Mouse (Mus musculus) G1E (cell line): ENCODE measurements around the gene Rpl7a. TPM values are rescaled to one million over a fixed set of nuclear protein-coding genes. Genes with fewer than 3 reads are reported as not detected.

Experiments used
- ATAC-seq: 2 replicates; pipeline ENCODE4 v1.8.0; 2016; ENCODE audit warnings: mild to moderate bottlenecking; ENCODE audit not compliant: insufficient number of reproducible peaks, poor library complexity, low FRiP score, severe bottlenecking; ENCODE audit errors: extremely low read depth
- DNase-seq: peaks from one replicate; pipeline ENCODE4 v3.0.0; 2012; ENCODE audit warnings: low spot score
- H3K27me3 ChIP-seq: 2 replicates; pipeline ENCODE4 v1.6.1; 2012; ENCODE audit warnings: mild to moderate bottlenecking, low read length, inconsistent platforms; ENCODE audit not compliant: insufficient read depth
- H3K36me3 ChIP-seq: replicated peaks from 2 replicates; pipeline ENCODE3; 2012; ENCODE audit warnings: mild to moderate bottlenecking, inconsistent platforms
- H3K4me1 ChIP-seq: 2 replicates; pipeline ENCODE4 v1.6.1; 2012; ENCODE audit warnings: low read depth, low read length, inconsistent platforms, mixed read lengths; ENCODE audit not compliant: insufficient read depth
- H3K4me3 ChIP-seq: 2 replicates; pipeline ENCODE4 v1.5.1; 2012; ENCODE audit warnings: low read depth, mild to moderate bottlenecking, inconsistent platforms, low read length, moderate library complexity, mixed read lengths
- H3K9me3 ChIP-seq: replicated peaks from 2 replicates; pipeline ENCODE4 v1.6.1; 2012; ENCODE audit warnings: inconsistent platforms
- CTCF ChIP-seq: IDR thresholded peaks from 2 replicates; pipeline ENCODE4 v1.5.1; 2012; ENCODE audit warnings: low read depth, low read length, inconsistent platforms, mixed read lengths
- GATA1 ChIP-seq: IDR thresholded peaks from 2 replicates; pipeline ENCODE4 v1.6.1; 2012; ENCODE audit warnings: borderline replicate concordance, low read length, inconsistent platforms, mixed read lengths
- GATA2 ChIP-seq: IDR thresholded peaks from 2 replicates; pipeline ENCODE4 v1.6.1; 2012; ENCODE audit warnings: low read depth, low read length, inconsistent platforms, borderline replicate concordance
- POLR2AphosphoS5 ChIP-seq: IDR thresholded peaks from 2 replicates; pipeline ENCODE4 v1.6.1; 2012; ENCODE audit warnings: low read depth, low read length, inconsistent platforms; ENCODE audit not compliant: insufficient replicate concordance
- TAL1 ChIP-seq: conservative IDR thresholded peaks from 2 replicates; pipeline ENCODE4 v1.6.1; 2012; ENCODE audit warnings: low read depth, low read length, inconsistent platforms, mixed read lengths
- polyA plus RNA-seq: library from polyadenylated mRNA; stranded (reverse); fragments of >175 nt; gene quantifications from 2 replicates; pipeline ENCODE4 v1.2.3, GENCODE M21; 2012
- total RNA-seq, 2 experiments: library from RNA; stranded (forward) in 1 of 2; stranded (reverse) in 1 of 2; fragments of 200-1000 nt in 1 of 2; fragments of >200 nt in 1 of 2; fragmentation: Nextera tagmentation in 1 of 2; gene quantifications; 2 replicates each; pipeline ENCODE4 v1.2.3; 2014 to 2017

Rpl7a gene
- total and polyA plus RNA-seq, 3 experiments, result 1,074 to 5,305 (median 2,095) TPM

GRCm38 (mm10) chr2:26935286-26935685, 24.7 kb downstream of the Rpl7a start:
- Histone ChIP-seq H3K36me3 (peaks cover 17% of the 10 kb centered on the region), H3K4me3 (no peak overlapping the region), H3K9me3 (no peaks in the 10 kb centered on the region), H3K27me3 (peaks cover 14% of the 10 kb centered on the region), H3K4me1 (peaks cover 52% of the 10 kb centered on the region)
- ATAC-seq, result no peak
- TF ChIP-seq POLR2AphosphoS5, result no peak
- no peak for TF ChIP-seq CTCF
- no peak for TF ChIP-seq TAL1
- no peak for TF ChIP-seq GATA2
- no peak for TF ChIP-seq GATA1
- DNase-seq, result no peak

- no peak for TF ChIP-seq GATA2
- TF ChIP-seq POLR2AphosphoS5, result no peak
- TF ChIP-seq GATA1, result no peak
- no peak for TF ChIP-seq CTCF
- TF ChIP-seq TAL1, result no peak
- Histone ChIP-seq H3K36me3 (peaks cover 5% of the 10 kb centered on the region), H3K4me1 (peaks cover 43% of the 10 kb centered on the region), H3K4me3 (no peak overlapping the region), H3K27me3 (peaks cover 25% of the 10 kb centered on the region), H3K9me3 (no peaks in the 10 kb centered on the region)
- ATAC-seq (no peak), DNase-seq (no peak)
Observed at GRCm38 (mm10) chr2:26936425-26936824, 25.9 kb downstream of the Rpl7a start.

- TF ChIP-seq CTCF (no peak), GATA1 (no peak), POLR2AphosphoS5 (no peak), GATA2 (no peak), TAL1 (no peak)
- peaks cover 2% of the 10 kb centered on the region for H3K36me3 ChIP-seq
- H3K4me1 ChIP-seq, result peaks cover 6% of the 10 kb centered on the region
- H3K9me3 ChIP-seq, result no peaks in the 10 kb centered on the region
- ATAC-seq, result no peak
- H3K27me3 ChIP-seq, result peaks cover 59% of the 10 kb centered on the region
- DNase-seq, result no peak
- no peak overlapping the region for H3K4me3 ChIP-seq
Observed at GRCm38 (mm10) chr2:26941539-26941938, 31.0 kb downstream of the Rpl7a start.

GRCm38 (mm10) chr2:26943253-26943652, 32.7 kb downstream of the Rpl7a start:
- no peak for DNase-seq
- Histone ChIP-seq H3K4me1 (peaks cover 6% of the 10 kb centered on the region), H3K27me3 (peaks cover 59% of the 10 kb centered on the region), H3K4me3 (no peak overlapping the region), H3K36me3 (peaks cover 17% of the 10 kb centered on the region), H3K9me3 (no peaks in the 10 kb centered on the region)
- TF ChIP-seq CTCF (no peak), TAL1 (no peak), GATA2 (no peak), GATA1 (no peak), POLR2AphosphoS5 (no peak)
- no peak for ATAC-seq

GRCm38 (mm10) chr2:26950411-26950810, 39.8 kb downstream of the Rpl7a start:
- H3K4me3 ChIP-seq, result no peak overlapping the region
- ATAC-seq (no peak), DNase-seq (no peak)
- peaks cover 3% of the 10 kb centered on the region for H3K27me3 ChIP-seq
- H3K36me3 ChIP-seq, result peaks cover 84% of the 10 kb centered on the region
- H3K4me1 ChIP-seq, result peaks cover 7% of the 10 kb centered on the region; the same call in 1 of the 2 replicates
- H3K9me3 ChIP-seq, result no peaks in the 10 kb centered on the region
- TF ChIP-seq POLR2AphosphoS5, result no peak
- no peak for TF ChIP-seq CTCF
- TF ChIP-seq GATA1, result no peak
- TF ChIP-seq GATA2, result no peak
- no peak for TF ChIP-seq TAL1

GRCm38 (mm10) chr2:26951346-26951905, 40.9 kb downstream of the Rpl7a start:
- Histone ChIP-seq H3K36me3 (peaks cover 93% of the 10 kb centered on the region), H3K4me3 (no peak overlapping the region), H3K27me3 (no peaks in the 10 kb centered on the region; the same call in 1 of the 2 replicates), H3K4me1 (peaks cover 7% of the 10 kb centered on the region; the same call in 1 of the 2 replicates), H3K9me3 (no peaks in the 10 kb centered on the region)
- no peak for TF ChIP-seq GATA1
- no peak for TF ChIP-seq POLR2AphosphoS5
- no peak for TF ChIP-seq CTCF
- TF ChIP-seq TAL1, result no peak
- no peak for TF ChIP-seq GATA2
- ATAC-seq, result no peak
- no peak for DNase-seq

- DNase-seq (no peak), ATAC-seq (no peak)
- H3K9me3 ChIP-seq, result no peaks in the 10 kb centered on the region
- H3K36me3 ChIP-seq, result peaks cover 93% of the 10 kb centered on the region
- no peaks in the 10 kb centered on the region for H3K27me3 ChIP-seq
- TF ChIP-seq TAL1, result no peak
- no peak for TF ChIP-seq CTCF
- TF ChIP-seq GATA1, result no peak
- TF ChIP-seq GATA2, result no peak
- no peak for TF ChIP-seq POLR2AphosphoS5
- peaks cover 7% of the 10 kb centered on the region; the same call in 1 of the 2 replicates for H3K4me1 ChIP-seq
- no peak overlapping the region for H3K4me3 ChIP-seq
Observed at GRCm38 (mm10) chr2:26952193-26952592, 41.6 kb downstream of the Rpl7a start.
